Mouse (Mus musculus) cerebral cortex, adult 2 months (tissue): Measurements from ENCODE around the gene Twf1.

Experiments used
- WGBS: fragments of 180-500 bp; shearing (Covaris S2); methylation state at CpG from one replicate; pipeline ENCODE4 v1.1.7; 2018; 5-methylcytosine and 5-hydroxymethylcytosine counted together

Gene Twf1

DNA sequence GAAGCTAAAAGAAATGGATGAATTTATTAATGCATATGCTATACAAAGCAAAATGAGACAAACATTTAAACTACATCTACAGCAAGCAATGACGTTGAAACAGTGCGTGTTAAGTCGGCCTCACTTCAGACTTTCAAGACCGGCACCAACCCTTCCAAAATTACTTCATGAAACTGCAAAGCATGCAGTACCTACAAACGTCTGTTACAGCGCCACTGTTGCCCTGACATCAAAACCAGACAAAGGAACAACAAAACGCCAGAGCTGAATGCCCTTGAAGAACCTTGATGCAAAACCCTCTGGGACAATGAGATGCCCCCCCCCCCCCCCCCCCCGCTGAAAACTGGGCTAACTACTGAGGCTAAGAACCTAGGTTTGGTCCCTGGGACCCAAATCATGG lies 16.9 kb downstream of the Twf1 start:
- WGBS, result 63% methylated on average over 8 of the region's 8 CpGs

GRCm38 (mm10) chr15:94571501-94571900 lies 18.2 kb downstream of the Twf1 start:
- 73% methylated on average over 4 of the region's 4 CpGs for WGBS

DNA sequence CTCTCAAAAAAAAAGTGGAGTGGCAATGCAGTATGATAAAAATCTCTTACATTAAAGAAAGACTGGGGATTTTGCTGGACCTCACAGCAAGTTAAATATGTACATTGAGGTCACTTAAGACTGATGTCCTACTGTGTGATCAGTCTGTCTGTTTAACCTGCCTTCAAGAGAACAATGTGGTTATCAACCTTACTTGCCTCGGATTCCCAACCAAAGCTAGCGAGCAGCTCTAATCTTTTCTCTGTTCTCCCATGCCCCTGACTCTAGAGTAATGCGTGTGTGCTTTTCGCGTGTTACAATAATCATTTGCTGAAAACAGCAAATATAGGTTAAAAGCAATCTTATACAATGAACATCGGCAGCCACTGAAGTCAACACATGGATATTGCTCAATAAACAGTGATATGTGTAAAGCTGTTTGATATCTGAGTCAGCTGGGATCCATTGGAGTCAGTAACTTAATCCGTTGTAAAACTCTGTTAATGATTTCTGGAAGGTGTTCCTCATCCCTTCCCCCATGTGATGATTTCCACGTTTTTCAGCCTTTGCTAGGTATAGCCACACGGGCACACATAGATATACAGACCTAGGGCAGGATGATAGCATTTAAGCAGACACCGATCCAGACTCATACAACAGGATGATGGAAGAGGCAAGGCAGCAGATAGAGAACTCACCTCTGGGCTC lies 21.1 kb downstream of the Twf1 start:
- 95% methylated on average over 10 of the region's 10 CpGs for WGBS

DNA sequence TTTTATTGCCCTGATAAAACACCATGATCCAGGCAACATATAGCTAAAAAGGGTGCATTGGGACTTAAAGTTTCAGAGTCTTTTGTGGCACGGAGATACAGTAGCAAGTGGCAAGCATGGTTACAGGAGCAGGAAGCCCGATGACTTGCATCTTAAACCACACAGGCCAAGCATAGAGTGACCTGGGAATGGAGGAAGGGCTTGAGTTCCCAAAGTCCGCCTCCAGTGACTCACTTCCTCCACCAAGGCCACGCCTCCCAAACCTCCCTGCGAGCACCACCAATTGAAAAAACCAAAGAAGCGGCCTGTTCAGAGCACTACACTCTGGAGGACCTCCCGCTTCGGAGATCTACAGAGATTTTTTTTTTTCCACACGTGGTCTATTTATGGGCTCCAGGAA lies 23.8 kb downstream of the Twf1 start:
- WGBS, result 86% methylated on average over 9 of the region's 9 CpGs

GRCm38 (mm10) chr15:94564909-94565308 lies 24.8 kb downstream of the Twf1 start:
- WGBS, result 85% methylated on average over 2 of the region's 2 CpGs

GRCm38 (mm10) chr15:94558895-94559656 lies 30.6 kb downstream of the Twf1 start:
- 89% methylated on average over 17 of the region's 17 CpGs for WGBS

GRCm38 (mm10) chr15:94557442-94557841 lies 32.2 kb downstream of the Twf1 start:
- 12% methylated on average over 7 of the region's 7 CpGs for WGBS

DNA sequence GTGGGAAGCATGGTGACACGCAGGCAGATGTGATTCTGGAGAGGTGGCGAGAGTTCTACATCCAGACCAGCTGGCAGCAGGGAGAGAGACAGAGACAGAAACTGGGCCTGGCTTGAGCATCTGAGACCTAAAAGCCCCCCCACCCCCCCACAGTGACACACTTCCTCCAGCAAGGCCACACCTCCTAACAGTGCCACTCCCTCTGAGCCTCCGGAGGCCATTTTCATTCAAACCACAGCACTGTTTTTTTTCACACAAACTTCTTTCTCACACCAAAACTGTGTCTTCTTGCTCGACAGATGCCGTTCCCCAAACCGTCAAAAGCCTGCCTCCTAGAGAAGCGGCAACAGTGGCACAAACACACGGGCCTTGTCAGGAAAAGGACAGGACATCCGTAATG lies 36.2 kb downstream of the Twf1 start:
- 92% methylated on average over 9 of the region's 9 CpGs for WGBS

- WGBS, result 88% methylated on average over 4 of the region's 4 CpGs
These were observed 44.8 kb downstream of the Twf1 start for GRCm38 (mm10) chr15:94544844-94545243.

DNA sequence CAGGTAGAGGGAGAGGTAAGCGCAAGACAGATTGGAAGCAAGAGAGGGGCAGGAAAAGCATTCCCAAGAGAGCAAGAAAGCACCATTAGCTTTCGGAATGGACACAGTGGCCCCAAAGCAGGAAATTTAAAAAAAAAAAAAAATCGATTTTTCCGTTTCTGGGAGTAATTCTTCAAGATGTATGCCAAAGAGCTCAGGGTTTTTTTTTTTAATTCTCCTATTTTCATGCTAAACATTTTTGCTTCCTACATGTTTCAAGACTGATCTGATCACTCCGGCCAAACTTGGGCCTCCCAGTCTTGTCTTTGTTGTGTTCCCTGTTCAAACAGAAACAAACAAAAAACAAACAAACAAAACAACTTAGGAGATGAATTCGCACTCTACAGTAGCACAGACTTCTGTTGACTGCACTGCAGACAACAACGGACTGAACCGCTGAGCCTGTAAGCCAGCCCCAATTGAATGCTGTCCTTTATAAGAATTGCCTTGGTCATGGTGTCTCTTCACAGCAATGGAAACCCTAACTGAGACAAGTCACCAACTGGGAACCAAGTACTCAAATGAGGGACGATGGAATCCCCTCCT lies 45.5 kb downstream of the Twf1 start:
- 31% methylated on average over 9 of the region's 9 CpGs for WGBS

DNA sequence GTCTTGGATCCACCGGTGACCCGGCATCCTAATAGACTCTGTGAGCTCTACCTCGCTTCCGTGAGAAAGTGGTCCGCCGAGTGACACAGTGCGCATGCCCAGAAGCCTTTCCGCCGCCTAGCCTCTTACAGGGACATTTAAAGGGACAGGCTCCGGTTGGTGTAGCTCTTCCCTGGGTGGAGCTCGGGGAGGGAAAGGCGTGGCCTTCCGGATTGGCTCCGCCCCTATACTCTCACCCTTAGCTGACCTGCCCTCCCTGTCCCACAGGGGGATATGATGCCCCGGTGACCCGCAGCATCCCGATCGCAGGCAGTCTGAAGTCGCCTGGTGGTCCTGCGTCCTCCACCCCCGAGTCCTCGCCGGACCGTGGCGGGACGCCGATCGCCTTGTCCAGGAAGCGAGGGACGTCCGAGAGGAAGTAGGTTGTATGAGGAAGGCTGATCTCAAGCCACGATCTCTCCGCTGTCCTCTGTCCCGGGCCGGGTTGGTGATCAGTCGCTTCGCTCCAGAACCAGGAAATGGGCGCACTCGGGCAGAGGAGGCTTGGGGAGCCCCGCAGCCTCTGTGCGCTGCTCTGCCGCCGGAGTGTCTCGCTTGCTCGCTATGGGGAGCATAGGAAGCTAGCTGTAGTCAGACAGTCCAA lies 46.2 kb downstream of the Twf1 start, which contains the start of the genes Pus7l and Irak4:
TSS of gene Pus7l (minus strand) at position 139 of the 643 bp plus-strand sequence.
TSS of gene Irak4 (plus strand) at position 235 of the 643 bp plus-strand sequence.
- under 1% methylated on average over 45 of the region's 45 CpGs for WGBS

DNA sequence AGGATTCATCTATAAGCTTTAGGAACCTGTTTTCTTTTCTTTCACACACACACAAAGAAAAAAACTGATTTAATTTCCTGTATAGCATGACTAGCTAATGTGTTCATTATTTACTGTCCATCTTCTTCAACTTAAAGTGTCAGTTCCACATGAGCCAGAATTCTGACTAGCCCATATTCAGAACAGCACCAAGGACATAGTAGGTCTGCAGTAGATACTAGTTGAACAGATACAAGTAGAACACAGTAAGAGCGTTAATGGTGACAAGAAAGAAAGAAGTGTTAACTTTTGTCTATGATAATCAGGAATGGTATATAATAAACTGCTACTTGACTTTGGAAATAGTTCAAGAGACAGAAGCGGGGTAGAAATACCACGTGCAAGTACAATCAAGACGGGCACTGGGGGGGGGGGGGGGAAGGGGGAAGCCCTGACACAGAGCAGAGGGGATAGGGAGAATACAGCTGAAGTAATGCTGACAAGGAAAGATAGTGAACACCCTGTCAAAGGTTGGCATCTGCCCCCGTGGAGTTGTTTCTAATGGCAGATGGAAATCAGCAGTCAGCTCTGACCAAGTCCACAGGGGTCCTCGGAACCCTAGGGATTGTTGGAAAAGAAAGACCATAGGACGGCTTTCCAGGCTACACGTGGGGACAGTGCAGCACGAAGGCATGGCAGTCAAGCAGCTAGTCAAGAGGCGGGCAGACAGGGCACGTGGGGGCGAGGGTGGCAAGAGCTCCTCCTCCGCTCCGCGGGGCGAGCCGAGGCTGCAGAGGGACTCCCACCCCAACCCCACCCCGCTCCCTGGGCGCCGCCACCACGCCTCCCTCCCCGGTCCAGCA lies 46.9 kb downstream of the Twf1 start:
- WGBS, result 4% methylated on average over 22 of the region's 22 CpGs

- 93% methylated on average over 3 of the region's 3 CpGs for WGBS
These were observed 50.4 kb downstream of the Twf1 start for GRCm38 (mm10) chr15:94539296-94539695.

DNA sequence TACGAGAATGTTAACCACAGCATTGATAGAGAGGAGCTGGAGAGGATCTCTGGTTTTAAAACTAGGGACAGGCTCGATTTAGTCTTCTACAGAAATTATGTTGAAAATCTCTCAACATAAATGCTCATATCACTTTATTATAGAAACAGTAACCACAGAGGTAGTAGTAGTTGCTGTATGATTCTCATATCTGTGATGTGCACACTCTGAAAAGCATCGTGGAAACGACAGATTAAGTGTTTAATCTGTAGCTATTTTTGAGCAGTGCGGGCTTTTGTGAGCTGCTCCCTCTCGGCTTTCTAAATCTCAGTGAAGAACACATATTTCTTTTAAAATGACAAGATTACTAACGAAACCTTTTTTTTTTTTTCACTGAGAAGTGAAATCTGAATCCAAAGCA lies 54.2 kb downstream of the Twf1 start:
- WGBS, result 89% methylated on average over 7 of the region's 7 CpGs

DNA sequence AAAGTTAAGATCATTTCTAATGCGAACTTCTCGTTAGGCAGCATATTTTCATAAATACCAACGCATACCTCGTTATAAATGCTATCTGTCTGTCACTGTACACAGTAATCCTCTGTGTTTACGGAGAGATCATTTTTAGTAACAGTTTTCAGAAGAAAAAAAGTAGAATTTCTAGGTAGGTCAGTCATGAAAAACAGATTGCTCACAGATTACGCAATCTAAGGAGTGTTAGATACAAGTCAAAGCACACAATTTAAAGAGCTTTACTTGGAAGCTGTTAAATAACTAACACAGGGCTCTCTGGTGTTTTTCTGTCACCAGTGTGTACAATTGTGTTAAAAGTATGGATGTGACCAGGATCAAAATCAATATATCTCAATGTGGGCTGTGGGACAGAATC lies 56.7 kb downstream of the Twf1 start:
- 78% methylated on average over 6 of the region's 6 CpGs for WGBS

DNA sequence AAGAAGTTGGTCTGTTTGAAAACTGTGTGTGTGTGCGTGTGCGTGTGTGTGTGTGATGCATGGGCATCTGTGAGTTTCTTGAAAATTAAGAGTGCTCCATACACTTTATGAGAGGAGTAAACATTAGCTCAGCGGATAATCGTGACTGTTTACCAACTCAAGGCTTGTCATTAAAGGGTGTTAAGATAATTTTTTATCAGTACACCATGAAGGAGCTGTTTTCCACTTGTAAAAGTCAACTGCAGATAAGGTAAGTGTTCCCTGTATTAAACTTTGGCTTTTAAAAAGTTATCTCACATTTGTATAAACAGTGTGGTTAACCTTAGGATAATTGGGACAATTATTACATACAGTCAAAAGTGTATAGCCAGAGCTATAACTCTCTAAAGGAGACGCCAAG lies 57.4 kb downstream of the Twf1 start:
- WGBS, result 94% methylated on average over 5 of the region's 5 CpGs

DNA sequence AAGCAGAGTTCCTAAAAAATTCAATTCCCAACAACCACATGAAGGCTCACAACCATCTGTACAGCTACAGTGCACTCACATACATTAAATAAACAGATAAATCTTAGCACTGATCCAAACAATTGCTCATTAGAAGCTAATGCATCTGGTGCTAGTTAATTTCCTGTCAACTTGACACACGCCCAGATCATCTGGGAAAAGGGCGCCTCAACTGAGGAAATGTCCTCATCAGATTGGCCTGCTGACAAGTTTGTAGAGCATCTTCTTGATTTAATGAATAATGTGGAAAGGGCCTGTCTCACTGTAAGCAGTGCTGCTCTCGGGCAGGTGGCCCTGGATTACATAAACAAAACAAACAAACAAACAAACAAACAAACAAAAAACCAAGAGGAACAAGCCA lies 59.2 kb downstream of the Twf1 start:
- WGBS, result 89% methylated on average over 3 of the region's 3 CpGs
